Mouse (Mus musculus) ES-CJ7 (cell line): ENCODE data around the gene Scarf1.

Experiments used
- DNase-seq: peaks from one replicate; pipeline ENCODE4 v3.0.0; 2011; ENCODE audit warnings: low read depth, low spot score

Scarf1 gene

DNA sequence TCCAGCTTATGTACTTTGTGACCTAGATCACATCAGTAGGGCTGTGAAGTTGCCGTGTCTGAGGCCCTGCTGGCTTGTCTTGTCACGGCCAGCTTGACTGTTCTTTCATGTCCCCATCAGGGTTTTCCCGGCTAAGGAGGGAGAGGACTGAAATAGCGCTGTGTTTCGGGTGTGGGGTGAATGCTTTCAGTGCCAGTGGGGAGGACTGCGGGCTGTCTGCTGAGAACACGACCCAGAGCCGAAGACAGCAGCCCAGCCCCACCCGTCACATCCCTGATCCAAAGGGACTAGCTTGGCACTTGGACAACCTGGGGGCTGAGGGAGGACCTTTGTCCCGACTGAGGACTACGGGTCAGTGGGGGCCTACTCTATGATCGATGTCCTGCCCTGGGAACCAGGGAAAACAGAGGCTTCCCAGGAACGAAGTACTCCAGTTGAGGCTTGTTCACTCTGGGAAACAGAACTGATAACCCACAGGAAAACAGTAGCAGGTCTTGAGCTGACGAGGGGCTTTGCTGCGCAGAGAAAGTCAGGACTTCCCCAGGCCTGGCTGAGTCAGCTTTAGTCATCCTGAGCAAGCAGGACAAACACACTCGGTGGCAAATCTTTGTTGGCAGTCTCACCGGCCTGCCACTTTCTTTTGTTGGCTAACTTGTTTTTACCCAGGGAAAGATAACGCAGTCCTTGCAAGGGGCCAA is 50.7 kb downstream of the Scarf1 start:
- DNase-seq = no peak

- DNase-seq = no peak
These were observed 52.5 kb downstream of the Scarf1 start for GRCm38 (mm10) chr11:75565849-75566248.

DNA sequence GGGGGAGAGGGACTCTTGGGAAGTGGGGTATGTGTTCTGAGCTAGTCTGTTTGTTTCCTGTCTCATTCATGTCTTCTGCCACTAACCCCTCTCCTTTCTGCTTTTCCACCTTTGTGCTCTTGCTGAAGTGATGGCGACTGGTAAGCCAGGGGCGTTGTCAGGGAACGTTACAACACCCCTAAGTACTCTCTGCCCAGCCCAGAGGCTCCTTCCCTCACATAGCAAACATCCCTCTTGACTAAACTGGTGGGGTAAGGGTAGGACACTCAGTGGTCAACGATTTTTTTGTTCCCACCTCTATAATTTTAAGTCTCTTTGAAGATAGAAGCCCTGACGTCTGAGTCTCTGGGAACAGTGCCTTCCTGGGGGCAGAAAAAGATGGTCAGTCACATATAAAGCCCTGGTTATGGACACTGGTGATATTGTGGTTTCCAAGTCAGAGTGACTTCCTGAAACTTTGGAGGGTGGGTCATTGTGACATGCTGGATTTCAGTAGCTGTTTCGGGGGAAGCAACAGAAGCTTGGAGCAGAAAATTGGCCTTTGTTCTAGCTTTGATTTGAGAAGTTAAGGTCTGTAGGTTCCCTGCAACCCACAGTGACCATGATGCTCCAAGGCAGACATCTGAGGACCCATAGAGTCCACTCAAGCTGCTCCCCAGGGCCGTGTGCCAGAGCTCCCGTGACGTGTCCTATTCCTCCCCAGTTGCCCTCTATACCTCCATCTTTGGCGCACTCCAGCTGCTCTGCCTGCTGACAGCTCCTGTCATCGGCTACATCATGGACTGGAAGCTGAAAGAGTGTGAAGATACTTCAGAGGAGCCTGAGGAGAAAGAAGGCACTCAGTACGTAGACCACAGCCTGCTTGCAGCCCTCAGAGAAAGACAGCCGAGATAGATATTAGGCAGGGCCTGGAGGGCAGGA is 53.2 kb downstream of the Scarf1 start:
- no peak for DNase-seq

GRCm38 (mm10) chr11:75567346-75568114 is 54.2 kb downstream of the Scarf1 start:
- DNase-seq = no peak

DNA sequence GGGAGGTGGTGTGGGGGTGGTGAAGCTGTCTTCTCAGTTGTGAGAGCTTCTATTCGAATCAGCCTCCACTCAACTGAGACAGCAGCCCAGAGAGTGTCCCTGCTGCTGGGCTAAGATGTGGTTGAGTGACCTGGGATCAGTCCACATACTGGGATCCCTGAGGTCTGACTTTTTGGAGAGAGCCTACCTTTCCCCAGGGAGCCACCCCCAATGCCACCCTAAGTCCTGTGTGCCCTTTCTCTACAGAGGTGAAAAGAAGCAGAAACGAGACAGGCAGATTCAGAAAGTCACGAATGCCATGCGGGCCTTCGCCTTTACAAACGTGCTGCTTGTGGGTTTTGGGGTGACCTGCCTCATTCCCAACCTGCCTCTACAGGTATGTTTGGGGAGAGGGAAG is 54.8 kb downstream of the Scarf1 start:
- DNase-seq = no peak

- no peak for DNase-seq
These were observed 55.6 kb downstream of the Scarf1 start for GRCm38 (mm10) chr11:75568962-75569361.

- DNase-seq = no peak
These were observed 57.2 kb downstream of the Scarf1 start for GRCm38 (mm10) chr11:75570375-75571125.

DNA sequence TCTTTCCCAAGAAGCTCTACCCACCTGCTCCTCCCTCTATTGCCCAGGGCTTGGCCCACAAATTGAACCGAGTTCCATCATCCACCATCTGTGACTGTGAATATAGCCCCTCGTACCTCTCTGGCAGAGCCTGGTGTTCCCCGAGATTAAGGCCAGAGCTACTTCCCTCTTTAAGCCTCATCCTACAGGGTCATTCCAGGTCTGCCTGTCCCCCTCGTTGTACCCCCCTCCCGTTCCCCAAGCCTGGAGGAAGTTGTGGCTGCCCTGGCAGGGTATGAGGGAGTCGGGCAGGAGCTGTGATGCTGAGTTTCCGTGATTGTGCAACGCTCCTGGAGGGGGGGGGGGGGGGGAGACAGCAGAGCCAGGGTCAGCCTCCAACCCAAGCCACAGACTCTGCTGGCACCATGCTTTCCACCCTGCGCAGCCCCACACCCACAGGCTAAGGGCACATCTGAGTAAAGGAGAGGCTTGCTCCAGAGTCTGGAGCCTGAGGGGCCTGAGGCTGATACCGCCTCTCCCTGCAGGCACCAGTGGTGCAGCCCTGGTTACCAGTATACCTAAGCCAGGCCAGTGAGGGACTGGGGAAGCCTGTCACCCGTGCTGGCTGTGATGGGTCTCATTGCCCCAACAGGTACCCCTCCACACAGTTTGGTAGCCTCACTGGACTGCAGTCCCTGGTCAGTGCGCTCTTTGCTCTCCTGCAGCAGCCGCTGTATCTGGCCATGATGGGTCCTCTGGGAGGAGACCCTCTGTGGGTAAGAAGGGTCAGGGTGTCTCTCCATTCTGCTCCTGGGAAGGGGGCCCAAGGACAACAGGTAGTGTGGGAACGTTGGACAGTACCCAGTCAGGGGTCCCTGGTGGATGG is 58.0 kb downstream of the Scarf1 start:
- DNase-seq = no peak

DNA sequence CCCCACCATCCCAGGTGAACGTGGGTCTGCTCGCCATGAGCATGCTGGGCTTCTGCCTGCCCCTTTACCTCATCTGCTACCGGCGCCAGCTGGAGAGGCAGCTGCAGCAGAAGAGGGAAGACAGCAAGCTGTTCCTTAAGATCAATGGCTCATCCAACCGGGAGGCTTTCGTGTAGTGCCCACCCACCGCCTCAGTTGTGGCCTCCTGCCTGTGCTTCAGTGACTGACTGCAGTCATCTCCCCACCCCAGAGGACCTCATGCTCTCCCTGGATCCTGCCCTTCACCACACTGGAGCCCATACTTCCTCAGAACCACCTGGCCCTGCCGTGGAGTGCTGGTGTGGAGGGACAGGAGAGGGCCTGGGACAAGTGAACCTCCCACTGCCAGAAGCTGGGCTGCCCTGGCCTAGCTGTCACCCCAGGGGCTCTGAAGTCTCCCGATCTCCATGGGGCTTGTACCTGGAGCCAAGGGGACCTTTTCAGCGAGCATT is 59.0 kb downstream of the Scarf1 start:
- no peak for DNase-seq

DNA sequence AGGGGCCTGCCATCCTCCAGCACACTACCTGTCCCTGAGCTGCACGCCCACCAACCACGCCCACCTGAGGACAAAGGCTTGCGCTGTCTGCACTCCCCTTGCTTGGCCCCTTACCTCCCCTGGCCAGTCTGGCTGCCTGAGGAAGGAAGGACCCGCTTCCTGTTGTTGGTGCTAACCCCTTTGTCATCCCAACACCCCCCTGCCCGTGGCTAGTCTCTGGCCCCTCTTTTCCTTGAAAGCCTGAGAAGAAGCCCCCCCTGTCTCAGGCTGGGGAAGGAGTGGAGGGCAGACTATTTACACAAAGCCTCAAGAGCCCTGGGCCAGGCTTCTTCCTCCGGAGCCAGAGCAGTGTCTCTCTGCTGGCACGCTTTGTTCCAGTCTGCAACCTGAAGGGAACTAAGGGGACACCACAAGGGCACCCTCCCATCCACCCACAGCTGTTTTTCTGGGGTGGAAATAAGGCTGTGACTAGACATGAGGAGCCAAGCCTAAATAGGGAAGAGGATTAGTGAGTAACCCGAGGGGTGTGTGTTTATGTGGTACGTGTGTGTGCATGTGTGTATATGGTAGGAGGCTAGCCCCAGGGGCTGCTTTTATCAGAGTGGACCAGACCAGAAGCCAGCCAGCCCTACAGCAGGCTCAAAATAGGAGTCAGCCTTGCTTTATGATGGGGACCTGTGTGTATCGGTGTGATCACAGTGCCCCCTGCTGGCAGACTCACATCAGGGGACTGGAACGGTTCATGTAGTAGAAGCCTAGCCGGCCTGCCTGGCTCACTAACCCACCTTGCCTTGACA is 59.7 kb downstream of the Scarf1 start:
- peak; percentile 90 for DNase-seq

DNA sequence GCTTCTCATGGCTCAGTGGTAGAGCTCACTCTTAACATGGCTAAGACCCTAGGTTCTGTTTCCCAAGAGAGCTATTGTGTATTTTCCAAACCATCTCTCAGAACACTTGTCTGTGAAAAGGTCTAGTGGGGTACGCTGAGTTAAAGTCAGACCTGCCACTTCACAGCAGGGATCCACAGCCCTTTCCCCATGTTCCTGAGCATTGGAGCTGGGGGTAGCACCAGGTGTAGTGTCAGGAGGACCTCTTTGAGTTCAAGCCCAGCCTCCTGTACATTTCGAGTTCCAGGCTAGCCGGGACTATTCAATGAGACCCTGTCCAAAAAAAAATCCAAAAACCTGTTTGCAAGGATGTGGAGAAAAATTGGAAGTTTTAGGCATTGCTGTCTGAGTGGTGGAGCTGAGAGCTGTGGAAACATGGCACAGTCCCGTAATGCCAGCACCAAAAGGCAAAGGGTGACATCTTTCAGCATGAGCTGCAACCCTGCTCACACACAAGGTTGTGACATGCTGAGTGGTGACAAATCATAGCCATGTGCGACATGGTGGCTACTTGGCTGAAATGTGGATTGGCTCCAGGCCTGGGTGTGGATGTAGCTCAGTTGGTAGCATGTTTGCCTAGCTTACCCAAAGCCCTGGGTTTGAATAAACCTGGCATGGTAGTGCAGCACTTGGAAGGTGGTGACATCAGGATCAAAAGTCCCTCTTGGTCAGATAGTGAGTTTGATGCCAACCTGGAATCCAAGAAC is 61.2 kb downstream of the Scarf1 start:
- no peak for DNase-seq

GRCm38 (mm10) chr11:75575560-75576123 is 62.3 kb downstream of the Scarf1 start:
- no peak for DNase-seq
